Mouse (Mus musculus) neural tube, embryonic 11.5 days (tissue): ENCODE measurements around the gene Parvb. TPM values are rescaled to one million over a fixed set of nuclear protein-coding genes. Genes with fewer than 3 reads are reported as not detected.

Experiments used
- ATAC-seq: fragments of 200-750 bp; cut with Nextera tagmentation; 2 replicates; pipeline ENCODE4 v1.8.0; 2017; ENCODE audit warnings: moderate number of reproducible peaks, mild to moderate bottlenecking, moderate TSS enrichment, moderate library complexity; ENCODE audit not compliant: insufficient read depth, low FRiP score, low TSS enrichment
- DNase-seq: peaks from one replicate; pipeline ENCODE4 v3.0.0-alpha.2; 2015; ENCODE audit warnings: low spot score
- H3K27ac ChIP-seq: fragments of 300-500 bp; sonication (generic); 2 replicates; pipeline ENCODE4 v1.5.1; 2014; ENCODE audit warnings: low read depth, mild to moderate bottlenecking, low read length
- H3K27me3 ChIP-seq: fragments of 300-500 bp; sonication (generic); 2 replicates; pipeline ENCODE4 v1.6.1; 2014; ENCODE audit warnings: mild to moderate bottlenecking, low read length, mixed read lengths; ENCODE audit not compliant: control insufficient read depth, insufficient read depth
- H3K36me3 ChIP-seq: fragments of 300-500 bp; sonication (generic); 2 replicates; pipeline ENCODE4 v1.6.1; 2014; ENCODE audit warnings: mild to moderate bottlenecking, low read length, moderate library complexity, mixed read lengths; ENCODE audit not compliant: control insufficient read depth, insufficient read depth
- H3K4me1 ChIP-seq: fragments of 300-500 bp; sonication (generic); 2 replicates; pipeline ENCODE4 v1.6.1; 2014; ENCODE audit warnings: low read length, mixed read lengths; ENCODE audit not compliant: control insufficient read depth, insufficient read depth
- H3K4me2 ChIP-seq: fragments of 300-500 bp; sonication (generic); 2 replicates; pipeline ENCODE4 v1.6.1; 2014; ENCODE audit warnings: low read depth, mild to moderate bottlenecking, moderate library complexity
- H3K4me3 ChIP-seq: fragments of 300-500 bp; sonication (generic); 2 replicates; pipeline ENCODE4 v1.5.1; 2014; ENCODE audit warnings: low read depth, low read length
- H3K9ac ChIP-seq: fragments of 300-500 bp; sonication (generic); 2 replicates; pipeline ENCODE4 v1.6.1; 2014; ENCODE audit warnings: mild to moderate bottlenecking, low read length
- H3K9me3 ChIP-seq: fragments of 300-500 bp; sonication (generic); 2 replicates; pipeline ENCODE4 v1.6.1; 2016; ENCODE audit warnings: low read length; ENCODE audit not compliant: control insufficient read depth
- WGBS: fragments of 180-500 bp; shearing (Covaris S2); extraction: QIAGEN DNeasy Blood & Tissue Kit; methylation state at CpG from one replicate; pipeline ENCODE4 v1.1.7; 2014; 5-methylcytosine and 5-hydroxymethylcytosine counted together
- polyA plus RNA-seq: library from polyadenylated mRNA; unstranded; fragments of >200 nt; fragmentation: Nextera tagmentation; extraction: Ambion mirVana; gene quantifications from 2 replicates; pipeline ENCODE4 v1.2.1, GENCODE M21; 2014

The Parvb gene
- polyA plus RNA-seq, 1 experiment from 2014 or later, result 12.1 TPM

- no peak for ATAC-seq
- Histone ChIP-seq H3K9me3 (no peaks in the 10 kb centered on the region), H3K4me2 (no peak overlapping the region), H3K9ac (no peak overlapping the region), H3K36me3 (peaks cover 7% of the 10 kb centered on the region), H3K27ac (no peak overlapping the region), H3K4me3 (no peak overlapping the region), H3K4me1 (peaks cover 29% of the 10 kb centered on the region), H3K27me3 (no peaks in the 10 kb centered on the region)
- WGBS, result 84% methylated on average over 7 of the region's 7 CpGs
- no peak for DNase-seq
These were observed 17.4 kb upstream of the Parvb start for GRCm38 (mm10) chr15:84214476-84214875.

- ATAC-seq, result no peak
- WGBS, result 85% methylated on average over 2 of the region's 2 CpGs
- peaks cover 29% of the 10 kb centered on the region for H3K4me1 ChIP-seq
These were observed 16.6 kb upstream of the Parvb start for GRCm38 (mm10) chr15:84215273-84215672.

GRCm38 (mm10) chr15:84216026-84216425, 15.8 kb upstream of the Parvb start:
- H3K4me3 ChIP-seq, result no peak overlapping the region
- H3K9ac ChIP-seq, result no peak overlapping the region
- H3K36me3 ChIP-seq, result peaks cover 2% of the 10 kb centered on the region
- no peaks in the 10 kb centered on the region for H3K27me3 ChIP-seq
- DNase-seq, result no peak
- 0 out of 2 replicates have a peak overlapping the region, but pooled peaks have one; percentile 24 for H3K27ac ChIP-seq
- H3K4me1 ChIP-seq, result peaks cover 29% of the 10 kb centered on the region
- H3K9me3 ChIP-seq, result no peaks in the 10 kb centered on the region
- no peak for ATAC-seq
- H3K4me2 ChIP-seq, result no peak overlapping the region

More at GRCm38 (mm10) chr15:84215273-84215672, 16.6 kb upstream of the Parvb start:
- Histone ChIP-seq H3K27ac (no peak overlapping the region), H3K9ac (no peak overlapping the region), H3K4me3 (no peak overlapping the region), H3K9me3 (no peaks in the 10 kb centered on the region), H3K36me3 (peaks cover 7% of the 10 kb centered on the region), H3K27me3 (no peaks in the 10 kb centered on the region), H3K4me2 (no peak overlapping the region)
- DNase-seq, result no peak

GRCm38 (mm10) chr15:84216461-84217084, 15.3 kb upstream of the Parvb start:
- ATAC-seq, result no peak
- WGBS, result 38% methylated on average over 7 of the region's 7 CpGs
- Histone ChIP-seq H3K27me3 (no peaks in the 10 kb centered on the region), H3K4me3 (no peak overlapping the region), H3K36me3 (peaks cover 2% of the 10 kb centered on the region), H3K4me1 (peaks cover 29% of the 10 kb centered on the region), H3K9me3 (no peaks in the 10 kb centered on the region), H3K4me2 (no peak overlapping the region), H3K27ac (0 out of 2 replicates have a peak overlapping the region, but pooled peaks have one; percentile 24), H3K9ac (no peak overlapping the region)
- no peak for DNase-seq

GRCm38 (mm10) chr15:84217969-84218782, 13.7 kb upstream of the Parvb start:
- WGBS, result 18% methylated on average over 23 of the region's 23 CpGs
- Histone ChIP-seq H3K9ac (no peak overlapping the region), H3K27ac (peak overlapping the region; percentile 1; the same call in 1 of the 2 replicates), H3K4me3 (no peak overlapping the region), H3K9me3 (no peaks in the 10 kb centered on the region), H3K36me3 (no peaks in the 10 kb centered on the region; the same call in 1 of the 2 replicates), H3K27me3 (no peaks in the 10 kb centered on the region), H3K4me2 (no peak overlapping the region), H3K4me1 (peaks cover 22% of the 10 kb centered on the region)
- no peak for ATAC-seq
- peak; percentile 64 for DNase-seq

- H3K4me1 ChIP-seq, result peaks cover 16% of the 10 kb centered on the region
- no peaks in the 10 kb centered on the region; the same call in 1 of the 2 replicates for H3K36me3 ChIP-seq
- H3K4me3 ChIP-seq, result no peak overlapping the region
- DNase-seq (peak; percentile 46), ATAC-seq (no peak)
- peak overlapping the region; percentile 77 for H3K27ac ChIP-seq
- no peak overlapping the region for H3K4me2 ChIP-seq
- no peaks in the 10 kb centered on the region for H3K27me3 ChIP-seq
- H3K9me3 ChIP-seq, result no peaks in the 10 kb centered on the region
- no peak overlapping the region for H3K9ac ChIP-seq
- 25% methylated on average over 9 of the region's 9 CpGs for WGBS
These were observed 13.0 kb upstream of the Parvb start for GRCm38 (mm10) chr15:84218783-84219271.

GRCm38 (mm10) chr15:84221539-84221938, 10.3 kb upstream of the Parvb start:
- H3K9ac ChIP-seq, result no peak overlapping the region
- H3K27me3 ChIP-seq, result no peaks in the 10 kb centered on the region
- no peak for DNase-seq
- ATAC-seq, result no peak
- no peak overlapping the region for H3K4me2 ChIP-seq
- H3K4me3 ChIP-seq, result no peak overlapping the region
- H3K27ac ChIP-seq, result no peak overlapping the region
- H3K9me3 ChIP-seq, result no peaks in the 10 kb centered on the region
- H3K4me1 ChIP-seq, result peaks cover 15% of the 10 kb centered on the region
- H3K36me3 ChIP-seq, result no peaks in the 10 kb centered on the region
- WGBS, result 79% methylated on average over 5 of the region's 5 CpGs

GRCm38 (mm10) chr15:84223423-84223822, 8.4 kb upstream of the Parvb start:
- H3K4me1 ChIP-seq, result peaks cover 12% of the 10 kb centered on the region
- H3K9me3 ChIP-seq, result no peaks in the 10 kb centered on the region
- no peak overlapping the region for H3K9ac ChIP-seq

More at GRCm38 (mm10) chr15:84223423-84223822, 8.4 kb upstream of the Parvb start:
- Histone ChIP-seq H3K27ac (no peak overlapping the region), H3K4me2 (no peak overlapping the region), H3K27me3 (no peaks in the 10 kb centered on the region), H3K36me3 (no peaks in the 10 kb centered on the region), H3K4me3 (no peak overlapping the region)
- WGBS, result 33% methylated on average over 6 of the region's 6 CpGs
- DNase-seq (peak; percentile 53), ATAC-seq (no peak)
